Mouse (Mus musculus): Measurements from ENCODE around the gene Cntn5.

The Cntn5 gene

DNA sequence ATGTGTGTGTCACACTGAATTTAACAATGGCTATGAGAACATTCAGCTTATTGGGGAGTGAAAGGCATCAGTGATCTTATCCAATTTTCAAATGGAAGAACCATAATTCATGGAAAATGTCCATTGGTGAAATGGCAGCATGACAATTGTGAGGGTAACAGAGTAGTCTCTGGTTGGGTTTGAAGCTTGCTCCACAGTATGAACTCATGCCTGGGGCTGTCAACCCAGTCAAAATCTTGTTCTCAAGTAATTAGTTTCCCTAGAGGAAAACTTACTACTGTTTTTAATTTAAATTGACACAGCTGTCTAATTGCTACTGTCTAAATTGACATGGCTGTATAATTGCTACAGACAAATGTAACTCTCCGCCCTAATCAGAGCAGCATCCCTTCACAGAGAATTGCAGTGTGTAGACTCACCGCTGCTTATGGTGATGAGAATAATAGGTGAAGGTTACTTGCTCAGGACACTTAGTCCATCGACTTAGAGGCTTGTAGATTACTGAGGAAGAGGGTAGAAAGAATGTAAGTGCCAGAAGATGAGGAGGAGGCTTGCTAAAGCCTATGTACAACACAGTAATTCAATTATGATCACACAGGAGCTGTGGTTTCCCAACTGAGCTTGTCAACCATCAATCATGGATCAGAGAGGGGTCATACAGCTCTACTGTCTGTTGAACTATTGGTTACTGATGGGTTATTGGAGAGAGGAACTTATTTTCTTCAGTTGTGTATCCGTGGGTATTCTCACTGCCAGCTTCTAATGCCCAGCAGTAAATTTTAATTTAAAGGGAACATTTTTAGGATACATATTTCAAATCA lies 859.4 kb downstream of the Cntn5 start:
- ChIA-PET CTCF (no interaction called here), POLR2A (no interaction called here)

DNA sequence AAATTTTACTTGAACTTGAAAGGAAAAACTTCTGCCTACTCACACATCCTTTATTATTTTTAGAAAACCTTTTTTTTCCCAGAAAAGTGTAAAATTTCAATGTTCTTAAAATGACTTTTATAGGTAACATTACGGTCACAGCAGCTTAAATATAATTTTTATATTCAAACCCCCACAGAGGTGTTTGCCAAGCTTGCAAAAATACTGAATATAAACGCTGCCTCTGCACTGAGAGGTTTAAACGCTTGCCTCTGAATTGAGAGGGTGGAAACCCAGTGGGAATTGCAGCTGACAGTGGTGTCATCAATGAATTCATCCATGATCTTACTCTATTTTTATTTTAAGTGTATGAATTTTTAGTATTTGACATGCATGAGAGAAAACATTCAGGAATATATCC lies 861.6 kb downstream of the Cntn5 start:
- POLR2A ChIA-PET, result no interaction called here
- CTCF ChIA-PET, result no interaction called here

DNA sequence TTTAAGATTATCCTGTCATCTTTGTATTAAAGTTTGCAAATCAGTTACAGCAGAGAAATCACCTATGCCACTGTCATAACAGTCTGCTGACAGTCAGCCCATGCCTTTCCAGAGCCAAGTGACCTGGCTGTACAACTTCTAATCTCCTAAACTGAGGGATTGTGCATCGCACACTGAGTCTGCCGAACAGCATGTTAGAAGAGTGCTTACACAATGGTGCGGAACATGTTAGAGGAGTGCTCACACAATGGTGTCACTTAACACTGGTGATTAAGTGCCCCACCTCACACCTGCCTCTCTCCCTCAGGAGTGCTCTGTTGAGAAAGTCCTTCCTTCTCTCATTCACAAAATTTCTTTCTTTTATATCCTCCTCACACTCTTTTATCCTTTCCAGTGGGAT lies 889.4 kb downstream of the Cntn5 start:
- ChIA-PET POLR2A (no interaction called here), CTCF (no interaction called here)

DNA sequence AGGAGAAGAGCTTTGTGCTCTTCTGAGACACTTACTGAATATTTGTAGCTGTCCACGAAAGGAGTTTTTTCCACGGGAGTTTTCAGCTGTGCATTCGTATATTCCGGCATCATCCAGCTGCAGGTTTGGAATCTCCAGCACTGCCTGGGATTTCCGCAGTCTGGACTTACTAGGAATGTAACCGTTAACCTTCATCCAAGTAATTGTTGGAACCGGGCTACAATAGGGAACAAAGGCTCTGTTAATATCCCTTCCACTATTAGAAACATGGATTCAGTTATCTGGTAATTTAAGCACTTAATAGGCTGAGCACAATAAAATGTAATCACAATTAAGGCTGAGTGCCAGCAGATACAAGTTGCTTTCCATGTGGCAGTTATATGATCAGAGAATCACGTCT lies 920.5 kb downstream of the Cntn5 start:
- ChIA-PET POLR2A (no interaction called here), CTCF (no interaction called here)

DNA sequence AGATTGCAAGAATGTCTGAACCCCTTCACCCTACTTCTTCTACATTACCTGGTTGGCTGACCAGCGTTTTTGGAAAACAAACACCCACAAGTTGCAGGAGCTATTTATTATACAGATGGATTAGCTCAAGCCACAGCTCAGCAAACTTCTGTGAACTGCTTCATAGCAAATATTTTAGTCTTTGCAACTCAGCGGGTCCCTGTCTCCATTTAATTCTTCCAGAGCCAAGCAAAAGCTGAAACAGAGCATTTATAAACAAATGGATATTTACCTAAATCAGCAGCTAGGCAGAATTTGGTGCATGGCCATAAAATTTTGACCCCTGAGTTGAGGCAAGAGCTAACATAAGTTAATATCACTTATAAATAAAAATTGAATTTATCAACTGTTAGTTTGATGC lies 921.4 kb downstream of the Cntn5 start:
- CTCF ChIA-PET, result no interaction called here
- POLR2A ChIA-PET, result no interaction called here

DNA sequence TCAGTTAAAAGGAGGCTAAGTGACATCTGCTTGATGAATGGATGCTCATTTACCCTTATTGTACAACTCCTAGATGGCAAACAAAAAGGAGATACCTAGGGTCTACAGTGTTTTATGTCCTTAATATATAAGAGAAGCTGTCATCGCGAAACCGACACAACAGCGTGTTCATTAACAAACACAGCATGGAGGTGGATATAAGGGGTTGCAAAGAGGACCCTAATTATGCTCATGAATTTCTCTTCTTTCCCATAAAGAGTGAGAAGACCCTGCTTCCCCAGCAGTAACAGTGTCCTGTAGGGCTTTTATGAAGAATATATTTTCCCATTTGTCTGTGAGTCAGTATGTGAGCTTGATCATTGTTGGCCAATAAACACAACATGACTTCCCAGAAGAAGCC lies 939.2 kb downstream of the Cntn5 start:
- ChIA-PET CTCF (no interaction called here), POLR2A (no interaction called here)

DNA sequence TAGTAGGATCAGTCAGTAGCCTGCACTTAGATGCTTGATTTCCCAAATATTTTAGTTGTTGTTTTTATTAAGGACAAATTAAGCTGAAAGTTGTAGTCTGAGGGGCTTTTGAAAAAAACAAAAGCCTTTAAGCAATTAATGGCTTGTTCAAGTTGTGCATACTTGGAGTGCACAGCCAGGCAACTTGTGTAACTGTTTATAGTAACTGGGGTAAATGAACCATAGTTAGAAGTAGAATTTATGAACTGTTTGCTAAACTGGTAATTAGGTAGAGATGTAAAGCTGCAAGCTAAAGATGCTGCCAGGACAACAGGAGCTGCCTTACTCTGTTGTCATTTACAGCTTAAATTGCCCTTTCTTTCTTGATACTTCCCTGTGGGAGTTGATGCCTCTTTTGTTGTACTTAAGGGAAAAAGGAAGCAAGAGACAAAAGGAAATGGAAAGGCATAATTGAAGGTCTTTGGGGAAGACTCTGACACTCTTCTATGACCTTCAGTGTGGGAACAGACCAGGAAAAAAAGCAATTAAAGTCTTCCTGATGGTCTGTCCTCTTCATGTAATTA lies 943.9 kb downstream of the Cntn5 start:
- ChIA-PET POLR2A (interaction anchor here in 1 of 4 experiments (0.6 kb wide), 2 partner anchors 31 to 48 kb away, joined by 3 to 5 read pairs; no protein-coding TSS in a partner anchor), CTCF (no interaction called here)

DNA sequence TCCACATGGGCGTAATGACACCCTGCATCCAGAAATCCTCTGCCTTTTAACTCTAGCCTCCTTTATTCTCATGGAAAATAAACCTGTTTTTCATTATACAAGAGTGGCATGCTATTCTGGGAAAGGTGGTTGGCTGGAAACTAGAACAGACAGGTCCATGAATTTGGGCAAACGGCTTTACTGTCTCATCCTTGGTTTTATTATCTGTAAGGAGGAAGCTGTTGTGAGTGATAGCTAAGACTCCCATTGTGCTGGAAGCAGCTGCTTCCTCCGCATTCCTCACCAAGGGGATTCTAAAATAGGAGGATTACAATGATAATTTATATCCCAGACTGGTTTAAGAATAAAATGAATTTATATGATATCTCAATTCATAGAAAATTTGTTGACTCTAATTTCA lies 955.2 kb downstream of the Cntn5 start:
- CTCF ChIA-PET, result no interaction called here
- POLR2A ChIA-PET, result no interaction called here

DNA sequence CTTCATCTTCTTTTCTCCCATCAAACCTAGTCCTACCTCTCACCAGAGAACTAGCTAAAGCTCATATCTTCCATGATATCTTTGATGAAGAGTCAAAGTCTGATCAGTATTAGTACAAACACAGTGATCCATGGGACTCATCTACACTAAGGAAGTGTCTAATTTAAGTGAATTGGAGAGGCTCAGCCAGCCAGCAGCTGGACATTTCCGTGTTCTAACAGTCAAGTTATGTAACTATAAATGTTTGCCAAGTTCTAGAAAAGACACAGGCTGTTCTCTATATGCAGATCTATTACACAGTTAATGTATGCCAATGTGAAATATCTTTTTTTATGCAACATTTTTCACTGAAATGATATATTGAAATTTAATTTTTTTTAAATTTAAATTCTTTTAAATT lies 959.7 kb downstream of the Cntn5 start:
- POLR2A ChIA-PET, result no interaction called here
- CTCF ChIA-PET, result no interaction called here

DNA sequence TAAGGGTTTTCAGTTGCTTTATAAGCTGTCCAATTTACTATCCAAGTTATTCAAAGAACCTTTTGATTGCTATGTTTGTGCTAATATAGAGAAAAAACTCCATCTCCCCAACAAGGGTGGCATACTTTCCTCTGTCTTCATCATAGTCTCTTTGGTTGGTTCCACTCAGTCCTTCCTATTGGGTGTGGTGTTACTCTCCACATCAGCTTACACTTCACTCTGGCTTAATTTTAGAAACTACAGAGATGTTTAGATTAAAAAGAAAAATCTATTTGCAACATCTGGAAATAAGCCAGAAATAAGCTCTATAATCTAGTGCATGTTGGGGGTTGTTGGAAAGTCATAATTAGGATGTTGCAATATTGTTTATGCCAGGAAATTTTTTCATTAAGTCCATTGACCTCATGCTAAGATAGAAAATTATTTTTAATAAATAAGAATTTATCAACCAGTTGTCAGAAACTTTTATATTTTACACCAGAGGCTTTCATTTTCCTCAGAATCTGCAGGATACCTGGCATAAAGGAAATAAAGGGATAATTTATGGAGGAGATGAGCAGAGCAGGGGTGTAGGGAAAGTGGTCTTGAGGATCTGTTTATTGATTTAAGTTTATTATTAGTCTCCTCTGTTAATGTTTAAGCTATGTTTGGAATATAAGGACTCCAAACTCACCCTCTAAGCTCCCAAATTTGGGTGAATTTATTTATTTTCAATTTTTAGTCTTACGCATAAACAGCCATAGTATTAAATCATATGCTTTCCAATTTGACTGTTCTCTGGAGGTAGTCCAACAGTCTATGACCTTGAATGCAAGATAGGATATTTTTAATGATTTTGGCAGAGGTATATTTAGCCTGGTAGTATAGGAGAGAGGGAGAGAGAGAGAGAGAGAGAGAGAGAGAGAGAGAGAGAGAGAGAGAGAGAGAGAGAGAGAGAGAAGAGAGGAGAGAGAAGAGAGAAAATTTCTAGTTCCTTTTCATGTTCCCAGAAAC lies 966.8 kb downstream of the Cntn5 start:
- CTCF ChIA-PET, result no interaction called here
- POLR2A ChIA-PET, result interaction anchor here in 1 of 4 experiments (0.5 kb wide), 1 partner anchor 706 kb away, joined by 3 read pairs; no protein-coding TSS in a partner anchor

DNA sequence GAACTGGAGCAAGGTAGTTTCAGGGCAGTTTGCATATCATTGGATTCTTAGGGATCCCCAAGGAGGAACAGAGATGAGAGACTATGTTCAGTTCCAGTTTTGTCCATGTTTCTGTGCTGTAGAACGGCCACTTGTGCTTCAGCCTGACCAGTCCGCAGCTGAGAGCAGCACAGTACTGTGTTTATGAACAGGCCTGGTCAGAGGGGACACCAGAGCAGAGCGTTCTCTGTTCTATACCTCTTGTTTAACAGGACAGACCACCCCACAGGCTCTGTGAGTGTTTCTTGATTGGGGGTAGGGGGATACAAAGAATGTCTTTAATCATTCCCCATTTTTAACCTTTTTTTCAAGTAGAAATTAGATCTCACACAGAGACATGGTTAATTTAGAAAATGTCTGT lies 984.0 kb downstream of the Cntn5 start:
- CTCF ChIA-PET, result no interaction called here
- POLR2A ChIA-PET, result no interaction called here

DNA sequence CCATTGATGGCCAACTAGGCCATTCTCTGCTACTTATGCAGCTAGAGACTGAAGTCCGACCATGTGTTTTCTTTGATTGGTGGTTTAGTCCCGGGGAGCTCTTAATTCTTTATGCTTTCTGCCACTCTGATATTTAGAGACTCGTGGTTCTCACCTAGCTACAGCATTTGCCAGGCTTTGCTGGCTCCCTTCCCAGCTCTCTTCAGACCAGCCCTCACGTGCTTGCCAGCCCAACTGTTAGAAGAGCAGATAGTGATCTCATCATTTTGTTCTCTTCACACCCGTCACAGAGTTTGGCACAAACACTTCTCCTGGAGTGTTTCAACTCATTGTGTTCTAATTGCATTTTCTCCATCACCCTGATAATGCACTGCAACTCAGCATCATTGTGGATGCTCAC lies 1005.5 kb downstream of the Cntn5 start:
- CTCF ChIA-PET, result no interaction called here
- POLR2A ChIA-PET, result no interaction called here

DNA sequence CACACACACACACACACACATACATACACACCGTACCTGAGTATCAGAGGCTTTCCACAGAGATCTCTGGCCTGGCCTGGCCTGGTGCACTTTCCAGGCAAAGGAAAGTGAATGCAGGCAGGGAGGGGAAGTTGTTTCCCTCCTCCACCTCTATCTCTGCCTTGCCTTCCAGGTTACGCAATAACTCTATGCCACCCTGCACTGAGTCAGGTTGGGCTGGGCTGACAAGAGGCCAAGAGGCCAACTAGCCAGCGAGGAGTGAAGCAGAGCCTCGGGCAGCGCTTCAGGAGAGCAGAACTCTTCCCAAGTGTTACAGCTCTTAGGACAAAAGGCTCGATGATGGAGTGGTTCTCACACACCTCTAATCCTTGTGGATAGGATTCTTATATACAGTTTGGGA lies 1018.4 kb downstream of the Cntn5 start:
- ChIA-PET POLR2A (no interaction called here), CTCF (no interaction called here)

DNA sequence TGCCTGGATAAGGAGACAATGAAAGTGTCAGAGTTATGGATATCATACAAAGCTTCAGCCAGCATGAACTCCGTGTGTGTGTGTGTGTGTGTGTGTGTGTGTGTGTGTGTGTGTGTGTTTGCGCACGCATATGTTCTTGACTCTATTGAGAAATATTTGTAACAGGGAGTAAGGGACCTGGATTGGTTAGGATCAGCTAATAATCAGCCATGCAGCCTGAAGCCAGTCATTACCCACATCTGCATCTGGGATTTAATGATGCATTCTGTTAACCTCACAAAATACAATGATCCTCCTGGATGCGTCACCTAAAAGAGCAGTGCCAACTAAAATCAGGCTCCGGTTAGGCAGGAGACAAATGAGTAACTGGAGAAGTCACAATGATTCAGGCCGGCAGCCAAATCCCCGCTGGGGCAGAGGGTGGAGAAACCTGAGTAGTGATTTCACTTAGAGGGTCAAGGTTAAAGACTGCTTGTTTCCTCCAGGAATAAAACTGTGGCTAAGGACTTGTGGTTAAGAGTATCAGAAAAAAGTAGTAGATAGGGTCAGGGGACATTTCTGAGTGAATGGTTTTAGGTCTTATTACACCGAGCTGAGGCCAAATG lies 1021.7 kb downstream of the Cntn5 start:
- POLR2A ChIA-PET, result no interaction called here
- CTCF ChIA-PET, result interaction anchor here in 1 of 4 experiments (0.6 kb wide), 1 partner anchor 12 kb away, joined by 11 read pairs; no protein-coding TSS in a partner anchor

DNA sequence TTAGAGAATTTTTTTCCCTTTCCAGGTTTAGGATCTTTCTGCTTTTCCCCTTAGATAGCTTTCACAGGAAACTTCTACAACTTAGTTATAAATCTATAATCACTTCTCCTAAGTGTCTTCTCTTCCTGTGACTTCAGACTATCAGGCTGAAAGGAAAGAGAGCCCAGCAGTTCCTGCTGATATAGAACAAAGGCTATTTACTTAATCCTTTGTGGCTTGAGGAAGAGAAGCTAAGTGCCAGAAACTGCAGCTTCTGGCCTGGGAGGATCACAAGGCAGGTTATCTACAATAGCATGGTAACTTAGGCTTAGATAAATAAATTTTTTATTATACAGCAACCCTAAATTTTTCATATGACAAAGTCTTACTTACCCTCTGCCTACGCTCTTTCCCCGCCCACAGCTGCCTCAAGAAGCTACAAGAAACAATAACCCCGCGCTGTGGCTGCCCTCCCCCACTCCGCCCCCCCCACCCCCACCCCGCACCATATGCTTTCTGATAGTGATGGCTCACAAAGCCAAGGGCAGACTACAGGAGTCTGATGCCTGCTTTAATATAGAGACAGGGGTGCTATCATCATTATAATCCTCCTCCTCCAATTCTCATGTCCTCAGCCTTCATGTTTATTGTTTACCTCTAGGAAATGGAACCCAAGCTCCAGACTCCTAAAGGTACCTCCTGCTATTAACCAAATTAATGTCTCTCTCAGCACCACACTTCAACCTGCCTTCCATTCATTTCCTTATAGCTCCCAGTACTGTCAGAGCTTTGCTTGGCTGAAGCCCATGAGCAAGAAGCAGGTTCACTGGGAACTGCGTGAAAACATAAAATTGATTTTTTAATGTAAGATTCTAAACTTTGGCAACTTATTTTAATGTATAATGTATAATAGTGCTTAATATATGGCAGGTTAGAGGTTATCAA lies 1032.2 kb downstream of the Cntn5 start:
- CTCF ChIA-PET, result no interaction called here
- POLR2A ChIA-PET, result no interaction called here

DNA sequence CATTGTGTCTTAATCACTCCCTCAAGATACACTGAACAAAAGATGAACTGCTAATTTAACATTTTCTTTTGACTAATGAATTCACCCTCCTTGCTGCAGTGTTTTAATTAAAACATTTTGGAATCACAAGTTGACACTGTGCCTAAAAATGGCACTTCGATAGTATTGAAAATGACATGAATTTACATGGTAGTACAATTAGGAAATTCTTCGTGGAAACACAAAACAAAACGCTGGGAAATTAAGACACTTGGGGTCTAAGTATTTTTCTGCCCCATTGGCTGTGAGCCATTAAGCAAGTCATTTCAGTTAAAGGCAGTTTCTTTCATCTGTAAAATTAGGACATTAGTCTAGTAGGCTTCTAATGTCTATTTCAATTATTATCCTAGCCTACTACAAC lies 1043.9 kb downstream of the Cntn5 start:
- ChIA-PET POLR2A (no interaction called here), CTCF (no interaction called here)

DNA sequence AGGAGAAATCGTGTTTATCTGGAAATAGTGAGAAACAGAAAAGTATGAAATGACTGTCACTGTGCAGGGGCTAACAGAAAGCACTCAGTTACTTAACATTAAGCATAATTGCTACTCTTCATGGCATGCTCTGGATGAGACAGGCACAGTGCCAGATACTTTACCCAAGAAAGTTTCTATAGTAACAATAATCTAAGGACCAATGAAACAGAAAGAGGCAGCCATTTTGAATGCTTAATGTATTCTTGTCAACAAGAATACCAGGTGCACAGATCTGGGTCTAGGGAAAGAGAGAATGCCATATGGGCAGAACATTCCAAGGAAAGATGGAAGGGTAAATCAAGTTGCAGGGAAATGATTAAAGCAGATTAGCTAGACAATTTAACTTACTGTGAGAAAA lies 1045.3 kb downstream of the Cntn5 start:
- ChIA-PET CTCF (no interaction called here), POLR2A (no interaction called here)

DNA sequence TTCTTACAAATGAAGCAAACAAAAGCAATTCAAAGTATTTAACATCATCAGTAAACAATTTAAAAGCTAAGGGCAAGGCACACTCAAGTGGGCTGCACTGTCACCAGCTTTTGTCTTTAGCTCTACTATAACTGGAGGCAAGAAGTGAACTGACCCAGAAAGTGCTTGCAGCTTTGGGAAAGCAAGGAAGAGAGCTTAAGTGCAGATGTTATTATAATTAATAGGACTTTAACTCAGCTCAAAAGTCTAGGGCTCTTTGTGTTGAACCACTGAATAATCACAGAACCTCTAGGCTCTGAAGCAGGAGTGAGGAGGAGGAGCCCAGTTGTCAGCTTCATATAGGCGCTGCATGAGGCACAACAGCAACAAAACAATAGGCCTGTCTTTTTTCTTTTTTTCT lies 1049.8 kb downstream of the Cntn5 start:
- ChIA-PET POLR2A (no interaction called here), CTCF (interaction anchor here in 1 of 4 experiments (0.5 to 0.7 kb wide), 2 partner anchors 11 to 587 kb away, joined by 3 to 6 read pairs; no protein-coding TSS in a partner anchor)

DNA sequence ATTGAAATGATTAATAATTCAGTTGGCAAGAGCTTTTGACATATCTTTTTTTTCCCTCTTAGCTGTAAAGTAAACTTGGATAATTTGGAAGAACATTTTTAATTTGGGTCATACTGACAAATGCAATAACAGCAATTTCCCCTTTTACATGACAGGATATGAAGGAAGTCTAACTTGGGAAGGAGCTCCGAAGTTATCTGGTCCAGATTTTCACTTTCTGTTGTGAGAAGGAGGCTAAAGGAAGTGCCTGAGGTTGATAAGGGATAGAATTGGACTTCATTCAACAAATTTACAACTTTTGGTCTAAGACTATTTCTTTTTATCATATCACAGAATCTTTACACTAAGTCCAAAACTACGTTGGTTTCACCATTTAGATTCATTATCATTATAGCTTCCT lies 1074.3 kb downstream of the Cntn5 start:
- CTCF ChIA-PET, result interaction anchor here in 1 of 4 experiments (0.5 kb wide), 1 partner anchor 10 kb away, joined by 3 read pairs; no protein-coding TSS in a partner anchor

More for the DNA sequence above, 1074.3 kb downstream of the Cntn5 start:
- POLR2A ChIA-PET, result no interaction called here
